23 mouse cellular contexts compared by ENCODE assay signal in genomic region chr9:113302429-113302828, GRCm38 (mm10).
A peak's percentile ranks its signal among the peaks of the same experiment; 100 is the strongest.
DNase-seq lines count a peak whose midpoint lies in the region; ATAC-seq and TF ChIP-seq lines count a peak whose summit lies in the region.
"Had no signal": no experiment of that assay in that cellular context is flagged by ENCODE, and none has a peak within 500 bp of the region (broad histone marks: within the 10 kb centered on the region; RNA-seq: fewer than 3 reads in every experiment).

No protein-coding gene starts in this region.

- H3K4me3 ChIP-seq in ES-Bruce4 (ENCODE audit: low read depth, low read length), result no peak overlapping the region
- H3K4me3 ChIP-seq in kidney, embryonic 16.5 days (ENCODE audit: low read length), result no peak overlapping the region
- H3K4me3 ChIP-seq: embryonic facial prominence, embryonic 13.5 days; forebrain, embryonic 13.5 days; heart, embryonic 10.5 days; kidney, embryonic 15.5 days; limb, embryonic 13.5 days; liver, embryonic 12.5 days; midbrain, embryonic 12.5 days had no signal

- DNase-seq in left cerebral cortex, adult 18-20 months (ENCODE audit: low spot score in 2 of 2), result peak; percentile 41 to 54
- DNase-seq in left cerebral cortex, adult 11 months (ENCODE audit: low spot score), result no peak
- peak; percentile 15 for DNase-seq in R1 (ENCODE audit: low read depth, low spot score)
- peak; percentile 37 for DNase-seq in adrenal gland, postnatal 25 days
- DNase-seq in gastrocnemius, adult 18-20 months (ENCODE audit: low spot score), result no peak
- DNase-seq: B cell, adult 2 months; cerebellum, adult 11-12 months; cerebellum, postnatal 14 days; kidney, postnatal 4 days; lung, adult 18-20 months; thymus, postnatal 14 days had no signal

- no peak overlapping the region for H3K27ac ChIP-seq in ES-Bruce4 (ENCODE audit: insufficient read depth, low read length)
- no peak overlapping the region for H3K27ac ChIP-seq in kidney, embryonic 16.5 days (ENCODE audit: low read length)
- H3K27ac ChIP-seq: embryonic facial prominence, embryonic 13.5 days; forebrain, embryonic 13.5 days; heart, embryonic 10.5 days; hindbrain, postnatal 0 days; kidney, embryonic 15.5 days; limb, embryonic 13.5 days; liver, embryonic 12.5 days; midbrain, embryonic 12.5 days had no signal

- peak; percentile 90 for TF ChIP-seq EP300 in ES-Bruce4 (IDR thresholded peaks at IDR 0.05; ENCODE audit: insufficient read depth, low read depth, low read length)

- no peaks in the 10 kb centered on the region for H3K36me3 ChIP-seq in ES-Bruce4 (ENCODE audit: control insufficient read depth, insufficient read depth, low read length, poor library complexity, severe bottlenecking)
- no peaks in the 10 kb centered on the region for H3K36me3 ChIP-seq in kidney, embryonic 16.5 days (ENCODE audit: insufficient read depth, low read length)
- H3K36me3 ChIP-seq: embryonic facial prominence, embryonic 13.5 days; heart, embryonic 10.5 days; kidney, embryonic 15.5 days; limb, embryonic 13.5 days; liver, embryonic 12.5 days; midbrain, embryonic 12.5 days had no signal

- H3K9me3 ChIP-seq in ES-Bruce4 (replicated peaks; ENCODE audit: control insufficient read depth, insufficient read depth, low read length, poor library complexity, severe bottlenecking), result no peaks in the 10 kb centered on the region
- H3K9me3 ChIP-seq in kidney, embryonic 16.5 days (ENCODE audit: low read length), result no peaks in the 10 kb centered on the region
- H3K9me3 ChIP-seq: embryonic facial prominence, embryonic 13.5 days; forebrain, embryonic 13.5 days; heart, embryonic 10.5 days; kidney, embryonic 15.5 days; limb, embryonic 13.5 days; liver, embryonic 12.5 days; midbrain, embryonic 12.5 days had no signal

- no peak for ATAC-seq in kidney, embryonic 16.5 days (ENCODE audit: low FRiP score, low TSS enrichment)
- ATAC-seq: forebrain, embryonic 13.5 days; hindbrain, postnatal 0 days; intestine, postnatal 0 days; liver, embryonic 12.5 days had no signal

- TF ChIP-seq CTCF in ES-Bruce4 (IDR thresholded peaks at IDR 0.05; ENCODE audit: low read depth, low read length), result no peak

- no peaks in the 10 kb centered on the region for H3K27me3 ChIP-seq in ES-Bruce4 (ENCODE audit: control insufficient read depth, insufficient read depth, low read length, poor library complexity, severe bottlenecking)
- H3K27me3 ChIP-seq in kidney, embryonic 16.5 days (ENCODE audit: insufficient read depth, low read length), result no peaks in the 10 kb centered on the region
- H3K27me3 ChIP-seq: CH12.LX; embryonic facial prominence, embryonic 13.5 days; forebrain, embryonic 13.5 days; kidney, embryonic 15.5 days; limb, embryonic 13.5 days; liver, embryonic 12.5 days; midbrain, embryonic 12.5 days had no signal

- peaks cover 2% of the 10 kb centered on the region for H3K4me1 ChIP-seq in ES-Bruce4 (ENCODE audit: control insufficient read depth, insufficient read depth, low read length)
- H3K4me1 ChIP-seq in kidney, embryonic 16.5 days (ENCODE audit: insufficient read depth, low read length), result no peaks in the 10 kb centered on the region
- H3K4me1 ChIP-seq: embryonic facial prominence, embryonic 13.5 days; kidney, embryonic 15.5 days; limb, embryonic 13.5 days; liver, embryonic 12.5 days had no signal

- WGBS in kidney, embryonic 16.5 days, result 28% methylated on average over 1 of the region's 1 CpGs

- H3K9ac ChIP-seq in ES-Bruce4 (ENCODE audit: low read depth, poor library complexity, severe bottlenecking), result no peak overlapping the region
- no peak overlapping the region for H3K9ac ChIP-seq in kidney, embryonic 16.5 days (replicated peaks; ENCODE audit: low read length)
- H3K9ac ChIP-seq: embryonic facial prominence, embryonic 13.5 days; forebrain, embryonic 13.5 days; kidney, embryonic 15.5 days; limb, embryonic 13.5 days; liver, embryonic 12.5 days; midbrain, embryonic 12.5 days had no signal

- no peak overlapping the region for H3K4me2 ChIP-seq in kidney, embryonic 16.5 days (replicated peaks; ENCODE audit: low read depth, low read length)
- H3K4me2 ChIP-seq: embryonic facial prominence, embryonic 13.5 days; forebrain, embryonic 13.5 days; kidney, embryonic 15.5 days; limb, embryonic 13.5 days; liver, embryonic 12.5 days; midbrain, embryonic 12.5 days had no signal

- TF ChIP-seq POLR2A in ES-Bruce4 (IDR thresholded peaks at IDR 0.05; ENCODE audit: insufficient read depth, low read length), result no peak

Comparison
In these comparisons a context has a peak if more than half of its experiments do, and no peak if none do; other contexts are left out.
1. DNase-seq: peak in left cerebral cortex, adult 18-20 months (2 of 2), R1 (single experiment) and adrenal gland, postnatal 25 days (single experiment); none in left cerebral cortex, adult 11 months (single experiment) and gastrocnemius, adult 18-20 months (single experiment).